Mouse (Mus musculus) cerebellum, postnatal 25 days (tissue): Measurements from ENCODE around the gene Gpr137b.
"Not testable (repeated sequence)": the region's sequence is repeated elsewhere in the genome, so short reads cannot be mapped to it uniquely, and the experiment has no call there.

Experiments used
- DNase-seq, 2 experiments: peaks; one replicate each; pipeline ENCODE4 v3.0.0; 2021; ENCODE audit warnings: mixed read lengths in 2 of 2

Gene Gpr137b

DNA sequence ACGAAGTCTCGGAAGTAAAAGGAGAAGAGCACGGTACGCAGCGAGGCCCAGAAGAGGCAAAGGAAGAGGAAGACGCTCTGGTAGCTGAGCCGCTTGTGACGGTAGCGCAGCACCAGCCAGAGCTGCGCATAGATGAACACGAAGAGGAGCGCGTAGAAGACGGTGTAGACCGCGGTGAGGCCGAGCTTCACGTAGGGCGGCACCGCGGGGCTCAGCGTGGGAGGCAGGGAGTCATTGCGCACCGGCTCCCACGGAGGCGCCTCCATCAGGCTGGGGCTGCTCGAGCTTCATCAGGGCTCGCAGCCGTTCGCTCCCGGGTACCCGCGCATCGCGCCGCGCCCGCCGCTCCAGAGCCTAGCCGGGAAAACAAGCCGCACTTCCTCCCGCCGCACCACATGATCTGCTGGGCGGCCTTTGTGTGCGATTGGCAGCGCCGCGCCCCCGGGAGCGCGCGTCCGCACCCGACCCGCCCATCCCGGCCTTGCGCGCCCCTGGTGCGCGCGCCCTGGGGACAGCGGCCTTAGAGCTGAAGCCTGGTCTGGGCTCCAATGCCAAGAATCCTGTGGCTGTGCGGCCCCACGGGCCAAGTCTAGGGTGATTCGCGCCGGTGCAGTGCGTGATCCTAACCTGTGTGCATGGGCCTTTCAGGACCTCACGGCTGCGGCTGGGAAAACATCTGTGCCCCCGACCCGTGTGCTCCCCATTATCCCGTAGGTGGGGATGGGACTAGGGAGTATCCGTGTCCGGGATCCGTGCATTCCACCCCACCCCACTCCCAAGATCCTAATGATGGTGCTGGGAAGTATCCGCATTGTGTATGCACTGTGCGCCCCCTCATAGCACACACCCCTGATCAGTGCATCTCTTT is at the start of gene Gpr137b:
Gene Gpr137b (minus strand): TSS at position 787 of the 868 bp plus-strand sequence.
- peak; percentile 58 to 61 for DNase-seq

DNA sequence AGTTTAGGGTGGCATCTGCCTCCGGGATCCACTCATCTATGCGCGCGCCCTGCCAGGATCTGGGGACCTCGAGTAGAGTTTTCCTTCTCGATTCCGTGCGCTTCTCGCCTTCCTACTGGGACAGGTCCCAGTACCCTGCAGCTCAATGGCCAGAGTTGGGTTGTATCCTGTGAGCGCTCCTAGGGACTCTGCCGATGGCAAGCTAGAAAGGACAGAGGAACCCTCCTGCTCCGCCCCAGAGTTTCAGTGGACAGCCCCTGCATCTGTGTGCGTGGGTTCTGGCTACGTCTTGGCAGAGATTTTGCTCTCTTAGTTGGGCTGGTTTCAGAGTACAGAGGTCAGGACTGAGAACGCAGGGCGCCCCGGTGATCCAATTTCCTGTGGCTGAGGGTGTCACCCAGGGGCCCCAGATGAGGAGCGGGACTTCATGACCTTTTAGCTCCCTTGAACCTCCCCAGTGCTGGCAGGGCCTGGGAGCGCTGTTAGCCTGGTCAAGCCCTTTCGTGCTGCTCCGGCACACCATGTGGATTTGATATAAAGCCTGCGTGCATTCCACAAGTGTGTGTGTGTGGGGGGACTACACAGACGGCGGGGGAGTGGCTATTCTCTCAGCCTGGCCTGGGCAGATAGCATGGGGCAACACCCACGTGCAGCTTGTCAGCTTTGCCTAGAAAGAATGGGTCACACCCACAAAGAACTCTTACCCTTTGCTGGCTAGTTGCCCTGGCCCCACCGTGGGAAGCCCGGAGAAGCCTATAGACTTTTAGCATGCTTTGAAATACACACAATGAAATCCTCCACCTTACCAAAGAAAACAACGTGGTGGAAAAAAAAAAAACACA is 44.5 kb upstream of the Gpr137b start:
- not testable (repeated sequence) for DNase-seq

- DNase-seq = not testable (repeated sequence)
These were observed 43.7 kb upstream of the Gpr137b start, which contains the start of gene Nid1 for GRCm38 (mm10) chr13:13437460-13438015. Gene Nid1, plus strand, starts transcription at chr13:13437551.

DNA sequence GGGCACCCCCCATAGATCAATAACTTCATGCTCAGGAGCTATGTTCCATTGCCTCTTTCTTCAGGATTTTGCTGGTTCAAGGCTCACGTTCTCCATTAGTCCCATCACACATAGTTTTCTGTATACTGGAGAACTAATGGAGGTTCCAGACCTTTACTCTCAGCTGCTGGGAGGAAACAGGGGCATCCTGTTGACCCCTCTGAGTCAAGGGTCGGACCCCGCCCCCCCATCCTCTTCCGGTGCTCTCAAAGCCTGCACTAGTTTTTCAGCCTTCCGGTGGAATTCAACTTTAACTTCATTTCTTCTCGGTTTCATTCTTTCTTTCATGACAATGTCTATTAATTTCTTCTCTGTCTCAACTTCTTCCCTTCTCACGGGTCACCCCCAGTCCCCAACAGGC is 42.3 kb upstream of the Gpr137b start:
- not testable (repeated sequence) for DNase-seq

DNA sequence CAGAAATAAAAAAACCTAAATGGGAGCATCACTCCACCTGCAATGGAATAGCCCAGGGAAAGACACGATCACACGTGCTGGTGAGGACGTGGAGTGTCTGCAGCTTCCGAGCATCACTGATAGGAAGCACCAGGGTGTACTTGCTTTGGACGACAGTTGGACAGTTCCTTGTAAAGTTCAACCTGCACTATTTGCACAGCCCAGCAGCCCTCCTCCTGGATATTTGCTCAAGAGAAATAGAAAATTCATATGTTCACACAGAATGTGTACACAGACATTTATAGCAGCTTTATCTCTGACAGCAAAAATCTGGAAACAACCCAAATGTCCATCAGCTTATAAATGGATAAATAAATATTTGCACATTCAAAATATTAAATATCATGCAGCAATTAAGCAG is 29.5 kb upstream of the Gpr137b start:
- not testable (repeated sequence) for DNase-seq

GRCm38 (mm10) chr13:13418859-13419258 is 25.0 kb upstream of the Gpr137b start:
- not testable (repeated sequence) for DNase-seq

DNA sequence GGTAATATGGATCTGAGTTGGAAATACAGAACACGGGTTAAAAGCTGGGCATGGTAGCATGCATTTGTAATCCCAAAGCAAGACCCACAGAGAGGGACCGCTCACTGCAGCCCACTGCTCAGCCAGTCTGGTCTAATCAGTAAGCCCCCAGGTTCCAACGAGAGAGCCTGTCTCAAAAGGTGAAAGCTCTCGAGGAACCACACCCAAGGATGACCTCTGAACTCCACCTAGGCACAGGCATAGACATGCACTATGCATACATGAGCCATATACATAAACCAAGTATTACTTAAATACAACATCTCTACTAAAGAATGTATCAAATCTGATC is 22.2 kb upstream of the Gpr137b start:
- not testable (repeated sequence) for DNase-seq

- peak; percentile 38 to 51 for DNase-seq
These were observed 21.5 kb upstream of the Gpr137b start for GRCm38 (mm10) chr13:13415120-13416006.

- DNase-seq = no peak
These were observed 20.4 kb upstream of the Gpr137b start for GRCm38 (mm10) chr13:13414206-13414605.

DNA sequence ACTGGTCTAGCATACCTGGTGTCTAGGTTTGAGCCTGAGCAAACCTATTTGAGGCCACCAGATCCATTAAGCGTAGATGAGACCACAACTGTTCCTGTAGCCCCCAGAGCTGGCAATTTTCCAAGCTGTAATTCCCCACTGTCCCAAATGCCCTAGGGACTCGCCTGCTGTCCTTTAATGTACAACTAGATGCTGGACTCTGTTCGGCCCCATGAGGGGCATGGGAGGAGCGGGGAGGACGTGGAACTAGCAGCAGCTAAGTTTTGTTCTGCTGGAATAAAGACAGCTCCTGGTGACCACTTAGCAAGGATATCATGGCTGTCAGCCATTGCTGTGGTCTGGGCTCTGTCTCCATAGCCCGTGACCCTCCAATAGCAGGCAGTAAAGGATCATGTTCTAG is 11.7 kb upstream of the Gpr137b start:
- DNase-seq = not testable (repeated sequence)

- DNase-seq = not testable (repeated sequence)
These were observed 10.8 kb upstream of the Gpr137b start for GRCm38 (mm10) chr13:13404517-13405155.

DNA sequence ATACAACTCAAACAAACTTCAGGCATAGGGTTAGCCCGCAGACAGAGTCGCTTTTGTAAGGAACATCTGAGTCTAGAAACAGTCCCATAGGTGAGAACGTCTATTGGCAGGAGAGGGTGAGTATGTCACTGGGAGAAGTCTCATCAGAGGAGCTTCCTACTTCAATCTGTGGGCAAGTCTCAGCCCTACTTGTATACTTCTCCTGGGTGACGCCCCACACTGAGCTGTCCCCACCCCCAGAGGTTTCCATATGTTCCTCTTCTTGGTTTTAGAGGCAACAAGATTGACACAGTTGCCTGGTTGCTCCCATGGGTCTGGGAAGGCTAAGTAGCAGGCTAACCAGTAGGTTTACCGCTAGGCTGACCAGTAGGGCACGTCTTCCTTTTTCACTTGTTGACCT is 10.0 kb upstream of the Gpr137b start:
- DNase-seq = not testable (repeated sequence)

- DNase-seq = not testable (repeated sequence)
These were observed 9.6 kb upstream of the Gpr137b start for GRCm38 (mm10) chr13:13403366-13403765.

DNA sequence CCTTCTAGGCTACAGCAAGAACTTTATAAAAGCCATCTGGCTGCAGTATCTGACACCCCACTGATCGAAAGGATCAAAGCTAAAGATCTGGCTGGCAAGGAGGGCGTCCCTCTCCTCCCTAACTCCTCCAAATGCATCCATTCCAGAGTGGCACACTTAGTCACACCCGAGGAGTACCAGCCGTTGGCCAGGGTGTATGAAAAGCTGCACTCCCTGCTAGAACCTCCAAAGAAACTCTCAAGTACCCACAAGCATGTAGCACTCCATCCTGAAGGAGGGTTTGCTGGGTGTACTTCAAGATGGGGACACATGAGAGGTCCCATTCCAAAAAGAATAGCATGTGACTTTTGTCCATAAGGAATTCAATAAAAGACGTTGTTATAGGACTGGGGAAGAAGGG is 9.0 kb upstream of the Gpr137b start:
- DNase-seq = not testable (repeated sequence)

GRCm38 (mm10) chr13:13400851-13401250 is 7.0 kb upstream of the Gpr137b start:
- not testable (repeated sequence) for DNase-seq

DNA sequence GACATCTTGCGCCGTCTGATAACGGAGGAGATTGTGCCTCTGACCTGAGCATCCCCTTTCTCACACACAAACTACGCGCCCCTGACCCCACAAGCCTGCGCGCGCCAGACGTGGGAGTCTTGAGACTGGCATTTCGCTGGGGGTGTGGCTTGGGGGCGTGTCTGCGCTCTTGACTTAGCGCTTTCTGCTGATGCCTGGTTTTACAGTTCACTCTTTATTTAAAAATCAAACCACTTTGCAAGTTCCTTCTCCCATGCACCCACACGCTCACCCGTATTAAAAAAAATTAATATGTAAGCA is 232 bp upstream of the Gpr137b start:
- DNase-seq = peak in 1 of 2 experiments; percentile 20

GRCm38 (mm10) chr13:13378168-13378859 is 15.5 kb downstream of the Gpr137b start:
- not testable (repeated sequence) for DNase-seq

DNA sequence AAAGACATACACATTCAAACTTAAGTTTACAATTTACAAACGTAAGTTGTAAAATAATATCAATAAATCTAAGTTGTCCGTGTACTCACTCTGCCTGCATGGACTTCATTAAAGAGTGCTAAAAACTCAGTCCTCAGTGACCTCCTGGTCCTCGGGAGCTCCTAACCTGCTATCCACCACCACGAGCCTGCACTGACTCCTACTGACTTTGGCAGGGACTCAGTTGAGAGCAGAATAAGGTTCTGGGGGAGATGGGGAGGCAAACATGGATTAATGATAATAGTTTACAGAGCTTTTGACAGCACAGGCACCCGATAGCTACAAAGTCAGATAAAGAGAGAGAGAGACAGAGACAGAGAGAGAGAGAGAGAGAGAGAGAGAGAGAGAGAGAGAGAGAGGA is 16.6 kb downstream of the Gpr137b start:
- DNase-seq = no peak

GRCm38 (mm10) chr13:13373965-13374364 is 19.8 kb downstream of the Gpr137b start:
- DNase-seq = not testable (repeated sequence)

DNA sequence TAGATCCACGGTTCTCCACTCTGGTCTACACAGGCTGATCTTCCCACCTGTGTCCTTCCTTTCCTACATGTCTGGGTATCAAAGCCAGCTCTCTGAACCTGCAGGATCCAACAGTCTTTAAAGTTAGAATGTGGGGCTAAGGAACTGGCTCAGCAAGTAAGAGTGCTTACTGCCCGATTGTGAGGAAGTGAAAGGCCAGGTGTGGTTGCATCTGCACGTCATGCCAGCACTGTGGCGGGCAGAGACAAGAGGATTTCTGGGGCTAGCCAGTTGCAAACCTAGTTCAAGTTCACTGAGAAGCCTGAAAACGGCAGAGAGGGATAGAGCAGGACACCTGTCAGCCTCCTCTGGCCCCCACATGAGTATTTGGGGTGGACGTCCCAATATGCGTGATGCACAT is 22.4 kb downstream of the Gpr137b start:
- not testable (repeated sequence) for DNase-seq

GRCm38 (mm10) chr13:13366371-13366770 is 27.4 kb downstream of the Gpr137b start:
- DNase-seq = not testable (repeated sequence)
